ENCODE assay signal across 8 mouse cellular contexts in genomic region chr17:24427170-24427557, GRCm38 (mm10). TPM values are rescaled to one million over a fixed set of nuclear protein-coding genes. Genes with fewer than 3 reads are reported as not detected.
DNase-seq lines count a peak whose midpoint lies in the region; ATAC-seq and TF ChIP-seq lines count a peak whose summit lies in the region.

No protein-coding gene starts in this region.

- 6% methylated on average over 8 of the region's 8 CpGs for WGBS in embryonic facial prominence, embryonic 11.5 days
- WGBS in hindbrain, embryonic 15.5 days, result 7% methylated on average over 8 of the region's 8 CpGs

- H3K27ac ChIP-seq in layer of hippocampus, adult 2 months, result peak overlapping the region; percentile 93
- H3K27ac ChIP-seq in embryonic facial prominence, embryonic 11.5 days (replicated peaks; ENCODE audit: low read depth, low read length), result peak overlapping the region; percentile 80; the same call in 1 of the 2 replicates
- H3K27ac ChIP-seq in hindbrain, embryonic 15.5 days (replicated peaks), result peak overlapping the region; percentile 93

- H3K27me3 ChIP-seq in embryonic facial prominence, embryonic 11.5 days (ENCODE audit: control insufficient read depth, insufficient read depth, low read length), result no peaks in the 10 kb centered on the region
- no peaks in the 10 kb centered on the region for H3K27me3 ChIP-seq in hindbrain, embryonic 15.5 days

- H3K4me1 ChIP-seq in embryonic facial prominence, embryonic 11.5 days (ENCODE audit: control insufficient read depth, insufficient read depth, low read length), result no peaks in the 10 kb centered on the region
- H3K4me1 ChIP-seq in hindbrain, embryonic 15.5 days (replicated peaks), result peaks cover 16% of the 10 kb centered on the region

- H3K36me3 ChIP-seq in embryonic facial prominence, embryonic 11.5 days (replicated peaks; ENCODE audit: control insufficient read depth, insufficient read depth, low read depth, low read length), result peaks cover 11% of the 10 kb centered on the region
- H3K36me3 ChIP-seq in hindbrain, embryonic 15.5 days, result peaks cover 27% of the 10 kb centered on the region

- TF ChIP-seq CTCF in layer of hippocampus, adult 2 months (conservative IDR thresholded peaks at IDR 0.05), result no peak

- peak overlapping the region; percentile 47 for H3K4me2 ChIP-seq in embryonic facial prominence, embryonic 11.5 days (ENCODE audit: low read depth, low read length)
- peak overlapping the region; percentile 64 for H3K4me2 ChIP-seq in hindbrain, embryonic 15.5 days

- ATAC-seq in embryonic facial prominence, embryonic 11.5 days (replicated peaks; ENCODE audit: insufficient number of reproducible peaks, low FRiP score, low TSS enrichment, low read depth), result no peak
- no peak for ATAC-seq in hindbrain, embryonic 15.5 days (ENCODE audit: low FRiP score, low read depth)

- H3K9me3 ChIP-seq in embryonic facial prominence, embryonic 11.5 days (replicated peaks; ENCODE audit: control insufficient read depth, low read length), result no peaks in the 10 kb centered on the region
- H3K9me3 ChIP-seq in hindbrain, embryonic 15.5 days, result no peaks in the 10 kb centered on the region

- DNase-seq in layer of hippocampus, adult 2 months (ENCODE audit: low spot score in 2 of 2), result no peak
- DNase-seq in layer of hippocampus, postnatal 25 days (ENCODE audit: extremely low spot score in 1 of 2, low spot score in 1 of 2), result no peak
- DNase-seq in embryonic facial prominence, embryonic 11.5 days (ENCODE audit: low spot score), result peak; percentile 26
- DNase-seq in lung, postnatal 36 days, result peak; percentile 18
- no peak for DNase-seq in ovary, postnatal 10 days (ENCODE audit: low spot score)
- no peak for DNase-seq in testis, postnatal 10 days (ENCODE audit: low spot score)
- DNase-seq in thymus, postnatal 14 days, result no peak

- H3K4me3 ChIP-seq in layer of hippocampus, adult 2 months, result peak overlapping the region; percentile 71
- H3K4me3 ChIP-seq in embryonic facial prominence, embryonic 11.5 days (ENCODE audit: low read depth, low read length), result peak overlapping the region; percentile 50
- peak overlapping the region; percentile 58 for H3K4me3 ChIP-seq in hindbrain, embryonic 15.5 days

- peak overlapping the region; percentile 80 for H3K9ac ChIP-seq in embryonic facial prominence, embryonic 11.5 days (replicated peaks; ENCODE audit: low read length)
- peak overlapping the region; percentile 70; the same call in 1 of the 2 replicates for H3K9ac ChIP-seq in hindbrain, embryonic 15.5 days

RNA-seq across cellular contexts. Expression of gene Eci1, which starts 0.7 kb away (rescaled TPM):
- 10 to 100 TPM; 30.7 to 35.5 TPM for total RNA-seq in layer of hippocampus, adult 2 months (2021)
- 10 to 100 TPM; 23.3 to 26.9 TPM for total RNA-seq in layer of hippocampus, postnatal 25 days (2021)
- 74.6 and 77.2 TPM in 2 replicates for polyA plus RNA-seq in embryonic facial prominence, embryonic 11.5 days (2014; fragmentation: Nextera tagmentation; extraction: Ambion mirVana)
- 48.0 and 51.5 TPM in 2 replicates for polyA plus RNA-seq in hindbrain, embryonic 15.5 days (2015; fragmentation: Nextera tagmentation; extraction: Ambion mirVana)

RNA-seq across cellular contexts. Expression of gene Rnps1, which starts 12.8 kb away (rescaled TPM):
- 100 to 1,000 TPM; 127 to 134 TPM for total RNA-seq in layer of hippocampus, adult 2 months (2021)
- total RNA-seq in layer of hippocampus, postnatal 25 days (2021), result 100 to 1,000 TPM; 117 to 120 TPM
- 349 and 363 TPM in 2 replicates for polyA plus RNA-seq in embryonic facial prominence, embryonic 11.5 days (2014; fragmentation: Nextera tagmentation; extraction: Ambion mirVana)
- polyA plus RNA-seq in hindbrain, embryonic 15.5 days (2015; fragmentation: Nextera tagmentation; extraction: Ambion mirVana), result 301 and 335 TPM in 2 replicates

RNA-seq across cellular contexts. Expression of gene Dnase1l2, which starts 15.7 kb away (rescaled TPM):
- 10 to 100 TPM in 1 of 2 experiments, 1 to 10 TPM in 1; 5.4 to 10.7 TPM for total RNA-seq in layer of hippocampus, adult 2 months (2021)
- total RNA-seq in layer of hippocampus, postnatal 25 days (2021), result 1 to 10 TPM; 6.0 to 7.8 TPM
- 1.1 TPM in 2 replicates for polyA plus RNA-seq in embryonic facial prominence, embryonic 11.5 days (2014; fragmentation: Nextera tagmentation; extraction: Ambion mirVana)
- 6.8 and 7.2 TPM in 2 replicates for polyA plus RNA-seq in hindbrain, embryonic 15.5 days (2015; fragmentation: Nextera tagmentation; extraction: Ambion mirVana)

RNA-seq across cellular contexts. Expression of gene E4f1, which starts 42.9 kb away (rescaled TPM):
- total RNA-seq in layer of hippocampus, adult 2 months (2021), result 10 to 100 TPM; 34.0 to 39.4 TPM
- 10 to 100 TPM; 25.4 to 36.0 TPM for total RNA-seq in layer of hippocampus, postnatal 25 days (2021)
- 10.3 and 11.1 TPM in 2 replicates for polyA plus RNA-seq in embryonic facial prominence, embryonic 11.5 days (2014; fragmentation: Nextera tagmentation; extraction: Ambion mirVana)
- polyA plus RNA-seq in hindbrain, embryonic 15.5 days (2015; fragmentation: Nextera tagmentation; extraction: Ambion mirVana), result 46.7 and 50.5 TPM in 2 replicates

RNA-seq across cellular contexts. Expression of gene Pgp, which starts 43.0 kb away (rescaled TPM):
- total RNA-seq in layer of hippocampus, adult 2 months (2021), result 10 to 100 TPM; 58.2 to 62.7 TPM
- 10 to 100 TPM; 61.5 to 74.6 TPM for total RNA-seq in layer of hippocampus, postnatal 25 days (2021)
- polyA plus RNA-seq in embryonic facial prominence, embryonic 11.5 days (2014; fragmentation: Nextera tagmentation; extraction: Ambion mirVana), result 53.7 and 54.9 TPM in 2 replicates
- 72.6 and 75.6 TPM in 2 replicates for polyA plus RNA-seq in hindbrain, embryonic 15.5 days (2015; fragmentation: Nextera tagmentation; extraction: Ambion mirVana)

Comparison
In these comparisons a context has a peak if more than half of its experiments do, and no peak if none do; other contexts are left out.
1. DNase-seq: peak in embryonic facial prominence, embryonic 11.5 days (single experiment) and lung, postnatal 36 days (single experiment); none in layer of hippocampus, adult 2 months (0 of 2), layer of hippocampus, postnatal 25 days (0 of 2), ovary, postnatal 10 days (single experiment), testis, postnatal 10 days (single experiment) and thymus, postnatal 14 days (single experiment).
2. Peak in every context shown above with its lines, with median percentiles within 50 percentile points of each other: H3K27ac ChIP-seq and H3K4me3 ChIP-seq.